Mouse (Mus musculus): Measurements from ENCODE around the gene Cyp2d22. TPM values are rescaled to one million over a fixed set of nuclear protein-coding genes. Genes with fewer than 3 reads are reported as not detected.

The Cyp2d22 gene
- polyA plus RNA-seq, 2 experiments: 5.2 to 27.5 TPM

DNA sequence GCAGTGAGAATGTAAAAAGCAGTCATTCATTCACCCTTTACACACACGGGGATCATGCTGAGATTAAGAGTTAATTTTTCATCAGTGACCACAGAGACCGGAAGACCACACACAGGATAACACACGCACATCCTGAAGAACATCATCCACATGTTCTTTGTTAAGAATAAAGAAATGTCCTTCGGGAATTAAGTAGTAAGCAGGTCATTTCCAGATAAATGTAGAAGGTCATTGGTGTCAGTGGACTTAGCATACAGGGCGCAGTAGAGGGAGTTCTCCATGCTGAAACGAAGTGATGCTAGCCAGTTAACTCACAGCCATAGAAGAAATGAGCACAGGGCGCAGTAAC is 628 bp upstream of the Cyp2d22 start:
- no peak for ATAC-seq (ENCODE audit: low FRiP score, low read depth)

DNA sequence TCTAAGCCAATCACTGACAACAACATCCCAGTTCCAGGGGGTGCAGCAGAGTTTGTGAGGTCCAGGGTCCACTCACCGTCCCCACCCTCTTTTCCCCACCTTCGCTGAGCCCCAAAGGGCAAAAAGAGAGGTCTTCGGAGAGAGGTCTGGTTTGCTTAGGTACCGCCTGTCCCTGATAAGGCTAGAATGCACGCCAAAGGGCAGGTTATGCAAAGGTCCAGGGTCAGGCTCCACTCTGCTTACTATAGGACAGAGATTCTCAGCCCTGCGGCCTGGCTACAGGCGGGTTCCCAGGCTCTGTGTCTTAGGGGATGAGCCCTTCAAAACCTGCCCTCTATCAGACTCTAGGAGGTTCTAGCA is 569 bp downstream of the Cyp2d22 start:
- ATAC-seq (ENCODE audit: low FRiP score, low read depth) (no peak), DNase-seq (ENCODE audit: low spot score) (no peak)
- Histone ChIP-seq H3K27ac (replicated peaks; ENCODE audit: low read depth, low read length) (0 out of 2 replicates have a peak overlapping the region, but pooled peaks have one; percentile 0), H3K27me3 (ENCODE audit: control insufficient read depth, insufficient read depth, low read length) (no peaks in the 10 kb centered on the region), H3K4me1 (ENCODE audit: control insufficient read depth, insufficient read depth, low read length) (peaks cover 6% of the 10 kb centered on the region; the same call in 1 of the 2 replicates), H3K9ac (ENCODE audit: low read depth, low read length, severe bottlenecking) (peak overlapping the region; percentile 55), H3K9me3 (ENCODE audit: control insufficient read depth, low read length) (no peaks in the 10 kb centered on the region), H3K4me3 (replicated peaks; ENCODE audit: low read length) (peak overlapping the region; percentile 39), H3K36me3 (ENCODE audit: control insufficient read depth, insufficient read depth, low read length) (no peaks in the 10 kb centered on the region), H3K4me2 (replicated peaks; ENCODE audit: low read depth, low read length, severe bottlenecking) (peak overlapping the region; percentile 70)
- no peak for TF ChIP-seq POLR2A (IDR thresholded peaks at IDR 0.05; ENCODE audit: borderline replicate concordance, extremely low read depth, insufficient read depth, insufficient read length)
- 28% methylated on average over 7 of the region's 7 CpGs for WGBS

More for the DNA sequence above, 628 bp upstream of the Cyp2d22 start:
- H3K27ac ChIP-seq (replicated peaks; ENCODE audit: low read depth, low read length): no peak overlapping the region
- peaks cover 6% of the 10 kb centered on the region; the same call in 1 of the 2 replicates for H3K4me1 ChIP-seq (ENCODE audit: control insufficient read depth, insufficient read depth, low read length)
- TF ChIP-seq POLR2A (IDR thresholded peaks at IDR 0.05; ENCODE audit: borderline replicate concordance, extremely low read depth, insufficient read depth, insufficient read length): no peak
- WGBS: 45% methylated on average over 7 of the region's 7 CpGs
- DNase-seq (ENCODE audit: low spot score): no peak
- no peaks in the 10 kb centered on the region for H3K9me3 ChIP-seq (ENCODE audit: control insufficient read depth, low read length)
- H3K36me3 ChIP-seq (ENCODE audit: control insufficient read depth, insufficient read depth, low read length): no peaks in the 10 kb centered on the region
- H3K9ac ChIP-seq (ENCODE audit: low read depth, low read length, severe bottlenecking): no peak overlapping the region
- H3K4me2 ChIP-seq (replicated peaks; ENCODE audit: low read depth, low read length, severe bottlenecking): peak overlapping the region; percentile 70
- peak overlapping the region; percentile 39 for H3K4me3 ChIP-seq (replicated peaks; ENCODE audit: low read length)
- no peaks in the 10 kb centered on the region for H3K27me3 ChIP-seq (ENCODE audit: control insufficient read depth, insufficient read depth, low read length)

DNA sequence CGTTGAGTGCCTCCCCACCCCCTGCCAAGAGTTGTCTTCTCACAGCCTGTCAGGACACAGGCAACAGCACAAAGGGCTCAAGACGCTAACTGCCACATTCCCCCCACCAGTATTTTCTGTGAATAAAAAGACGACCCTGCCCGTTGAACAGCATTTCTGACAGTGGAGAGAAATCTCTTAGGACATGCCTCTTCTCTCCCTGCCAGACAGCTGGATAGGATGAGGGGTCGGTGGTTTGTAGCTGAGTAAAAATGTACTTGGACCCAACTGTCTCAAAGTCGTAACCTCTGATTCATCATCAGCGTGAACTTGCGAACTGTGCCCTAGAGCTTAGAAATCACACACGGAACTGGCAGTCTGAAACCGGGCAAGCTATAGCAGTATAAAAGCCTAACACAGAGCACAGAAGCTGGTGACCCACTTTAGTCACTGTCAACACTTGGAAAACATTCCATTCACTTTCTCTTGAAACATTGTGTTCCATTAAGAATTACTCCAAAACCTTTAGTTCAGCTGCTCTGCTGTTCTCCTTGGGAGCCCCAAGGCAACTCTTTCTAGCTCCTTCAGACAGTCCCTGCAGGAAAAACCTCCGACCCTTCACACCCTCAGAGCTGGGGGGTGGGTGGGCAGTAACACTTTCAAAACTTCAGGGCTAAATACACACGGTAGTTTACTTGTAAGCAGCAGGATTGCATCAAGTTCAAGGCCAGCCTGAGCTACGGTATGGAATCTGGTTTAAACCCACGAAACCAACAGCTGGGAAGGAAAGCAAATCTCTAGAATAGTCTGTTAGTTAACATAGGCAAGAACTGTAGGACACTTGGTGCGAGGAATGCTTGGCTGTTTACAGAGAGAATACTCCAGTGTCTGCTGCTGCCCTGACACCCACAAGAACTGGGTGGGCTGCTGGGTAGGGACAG is 1.5 kb downstream of the Cyp2d22 start:
- 49% methylated on average over 15 of the region's 15 CpGs for WGBS
- Histone ChIP-seq H3K36me3 (ENCODE audit: control insufficient read depth, insufficient read depth, low read length) (no peaks in the 10 kb centered on the region), H3K4me2 (replicated peaks; ENCODE audit: low read depth, low read length, severe bottlenecking) (no peak overlapping the region), H3K9ac (ENCODE audit: low read depth, low read length, severe bottlenecking) (no peak overlapping the region), H3K9me3 (ENCODE audit: control insufficient read depth, low read length) (no peaks in the 10 kb centered on the region), H3K4me1 (ENCODE audit: control insufficient read depth, insufficient read depth, low read length) (peaks cover 6% of the 10 kb centered on the region; the same call in 1 of the 2 replicates), H3K27me3 (ENCODE audit: control insufficient read depth, insufficient read depth, low read length) (no peaks in the 10 kb centered on the region), H3K27ac (replicated peaks; ENCODE audit: low read depth, low read length) (no peak overlapping the region), H3K4me3 (replicated peaks; ENCODE audit: low read length) (no peak overlapping the region)
- DNase-seq (ENCODE audit: low spot score): no peak
- no peak for ATAC-seq (ENCODE audit: low FRiP score, low read depth)
- TF ChIP-seq POLR2A (IDR thresholded peaks at IDR 0.05; ENCODE audit: borderline replicate concordance, extremely low read depth, insufficient read depth, insufficient read length): no peak

GRCm38 (mm10) chr15:82377701-82378100 is 2.4 kb downstream of the Cyp2d22 start:
- H3K9ac ChIP-seq (ENCODE audit: low read depth, low read length, severe bottlenecking): no peak overlapping the region
- ATAC-seq (ENCODE audit: low FRiP score, low read depth) (no peak), DNase-seq (ENCODE audit: low spot score) (no peak)
- H3K4me3 ChIP-seq (replicated peaks; ENCODE audit: low read length): no peak overlapping the region
- no peaks in the 10 kb centered on the region for H3K9me3 ChIP-seq (ENCODE audit: control insufficient read depth, low read length)
- TF ChIP-seq POLR2A (IDR thresholded peaks at IDR 0.05; ENCODE audit: borderline replicate concordance, extremely low read depth, insufficient read depth, insufficient read length): no peak
- no peaks in the 10 kb centered on the region for H3K36me3 ChIP-seq (ENCODE audit: control insufficient read depth, insufficient read depth, low read length)
- WGBS: 86% methylated on average over 5 of the region's 5 CpGs
- no peak overlapping the region for H3K27ac ChIP-seq (replicated peaks; ENCODE audit: low read depth, low read length)
- no peaks in the 10 kb centered on the region for H3K27me3 ChIP-seq (ENCODE audit: control insufficient read depth, insufficient read depth, low read length)
- H3K4me2 ChIP-seq (replicated peaks; ENCODE audit: low read depth, low read length, severe bottlenecking): no peak overlapping the region
- peaks cover 6% of the 10 kb centered on the region; the same call in 1 of the 2 replicates for H3K4me1 ChIP-seq (ENCODE audit: control insufficient read depth, insufficient read depth, low read length)

DNA sequence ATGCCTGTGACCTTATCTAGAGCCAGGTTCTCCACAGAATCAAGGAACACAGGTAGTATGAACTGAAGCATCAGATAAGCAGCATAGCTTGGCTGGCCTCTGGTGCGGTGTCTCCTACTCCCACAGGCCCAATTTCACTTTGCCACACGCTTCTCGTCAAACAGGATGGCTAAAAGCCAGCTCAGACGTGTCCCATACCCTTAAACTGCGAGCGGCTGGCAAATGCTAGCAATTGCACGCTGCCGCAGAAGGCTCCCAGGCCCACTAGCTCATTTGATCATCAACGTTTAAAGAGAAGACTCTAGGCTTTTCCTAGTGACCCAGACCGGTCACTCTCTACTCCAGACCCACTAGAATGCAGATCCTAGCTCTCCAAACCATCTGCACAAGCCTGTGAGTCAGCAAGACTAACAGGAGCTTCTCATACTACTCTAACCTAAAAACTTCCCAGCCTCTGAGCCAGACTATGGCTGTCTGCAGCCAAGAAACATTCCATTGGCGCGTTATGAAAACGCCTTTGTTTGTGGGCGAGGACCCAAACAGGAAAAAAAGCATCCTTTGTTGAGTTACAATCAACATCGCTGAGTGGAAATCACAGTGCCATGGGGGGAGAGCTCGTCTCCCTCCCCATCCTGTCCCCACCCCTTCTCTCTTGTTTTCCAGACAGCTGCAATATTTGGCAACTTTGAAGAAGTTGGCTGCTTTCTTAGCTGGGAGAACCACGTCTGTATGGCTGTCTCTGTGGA is 3.5 kb downstream of the Cyp2d22 start:
- H3K27ac ChIP-seq (replicated peaks; ENCODE audit: low read depth, low read length): no peak overlapping the region
- no peak for TF ChIP-seq POLR2A (IDR thresholded peaks at IDR 0.05; ENCODE audit: borderline replicate concordance, extremely low read depth, insufficient read depth, insufficient read length)
- DNase-seq (ENCODE audit: low spot score) (peak; percentile 33), ATAC-seq (ENCODE audit: low FRiP score, low read depth) (no peak)
- H3K4me3 ChIP-seq (replicated peaks; ENCODE audit: low read length): no peak overlapping the region
- no peak overlapping the region for H3K9ac ChIP-seq (ENCODE audit: low read depth, low read length, severe bottlenecking)
- no peaks in the 10 kb centered on the region for H3K27me3 ChIP-seq (ENCODE audit: control insufficient read depth, insufficient read depth, low read length)
- H3K9me3 ChIP-seq (ENCODE audit: control insufficient read depth, low read length): no peaks in the 10 kb centered on the region
- H3K4me2 ChIP-seq (replicated peaks; ENCODE audit: low read depth, low read length, severe bottlenecking): no peak overlapping the region
- H3K4me1 ChIP-seq (ENCODE audit: control insufficient read depth, insufficient read depth, low read length): peaks cover 6% of the 10 kb centered on the region; the same call in 1 of the 2 replicates
- H3K36me3 ChIP-seq (ENCODE audit: control insufficient read depth, insufficient read depth, low read length): no peaks in the 10 kb centered on the region
- 67% methylated on average over 17 of the region's 17 CpGs for WGBS
